Mouse (Mus musculus) midbrain, embryonic 16.5 days (tissue): ENCODE results near the gene Mcrs1. TPM values are rescaled to one million over a fixed set of nuclear protein-coding genes. Genes with fewer than 3 reads are reported as not detected.
"Not testable (repeated sequence)": the region's sequence is repeated elsewhere in the genome, so short reads cannot be mapped to it uniquely, and the experiment has no call there.

Source experiments
- ATAC-seq: fragments of 200-750 bp; cut with Nextera tagmentation; 2 replicates; pipeline ENCODE4 v1.8.0; 2017; ENCODE audit warnings: moderate TSS enrichment
- H3K27ac ChIP-seq: fragments of 300-500 bp; sonication (generic); 2 replicates; pipeline ENCODE4 v1.5.1; 2014; ENCODE audit warnings: mild to moderate bottlenecking, low read length, mixed read lengths
- H3K27me3 ChIP-seq: fragments of 300-500 bp; sonication (generic); 2 replicates; pipeline ENCODE4 v1.6.1; 2014; ENCODE audit warnings: low read depth, low read length, mixed read lengths; ENCODE audit not compliant: control insufficient read depth, insufficient read depth
- H3K36me3 ChIP-seq: fragments of 300-500 bp; sonication (generic); 2 replicates; pipeline ENCODE4 v1.6.1; 2014; ENCODE audit warnings: mild to moderate bottlenecking, low read length, moderate library complexity, mixed read lengths; ENCODE audit not compliant: control insufficient read depth, insufficient read depth
- H3K4me1 ChIP-seq: fragments of 300-500 bp; sonication (generic); 2 replicates; pipeline ENCODE4 v1.6.1; 2014; ENCODE audit warnings: mild to moderate bottlenecking, low read length, mixed read lengths; ENCODE audit not compliant: control insufficient read depth, insufficient read depth
- H3K4me2 ChIP-seq: fragments of 300-500 bp; sonication (generic); 2 replicates; pipeline ENCODE4 v1.6.1; 2014; ENCODE audit warnings: mild to moderate bottlenecking, low read length, mixed read lengths
- H3K4me3 ChIP-seq: fragments of 300-500 bp; sonication (generic); 2 replicates; pipeline ENCODE4 v1.5.1; 2014; ENCODE audit warnings: low read depth, mild to moderate bottlenecking, low read length, moderate library complexity, mixed read lengths
- H3K9ac ChIP-seq: fragments of 300-500 bp; sonication (generic); 2 replicates; pipeline ENCODE4 v1.6.1; 2014; ENCODE audit warnings: low read depth, low read length, mixed read lengths
- H3K9me3 ChIP-seq: fragments of 300-500 bp; sonication (generic); replicated peaks from 2 replicates; pipeline ENCODE4 v1.6.1; 2014; ENCODE audit warnings: mild to moderate bottlenecking, low read length, mixed read lengths; ENCODE audit not compliant: control insufficient read depth, poor library complexity, severe bottlenecking
- WGBS: fragments of 180-500 bp; shearing (Covaris S2); extraction: QIAGEN DNeasy Blood & Tissue Kit; methylation state at CpG from one replicate; pipeline ENCODE4 v1.1.7; 2014; 5-methylcytosine and 5-hydroxymethylcytosine counted together
- polyA plus RNA-seq: library from polyadenylated mRNA; unstranded; fragments of >200 nt; fragmentation: Nextera tagmentation; extraction: Ambion mirVana; gene quantifications from 2 replicates; pipeline ENCODE4 v1.2.1, GENCODE M21; 2015

Mcrs1 gene
- polyA plus RNA-seq, 1 experiment from 2014 or later, result 209 TPM

DNA sequence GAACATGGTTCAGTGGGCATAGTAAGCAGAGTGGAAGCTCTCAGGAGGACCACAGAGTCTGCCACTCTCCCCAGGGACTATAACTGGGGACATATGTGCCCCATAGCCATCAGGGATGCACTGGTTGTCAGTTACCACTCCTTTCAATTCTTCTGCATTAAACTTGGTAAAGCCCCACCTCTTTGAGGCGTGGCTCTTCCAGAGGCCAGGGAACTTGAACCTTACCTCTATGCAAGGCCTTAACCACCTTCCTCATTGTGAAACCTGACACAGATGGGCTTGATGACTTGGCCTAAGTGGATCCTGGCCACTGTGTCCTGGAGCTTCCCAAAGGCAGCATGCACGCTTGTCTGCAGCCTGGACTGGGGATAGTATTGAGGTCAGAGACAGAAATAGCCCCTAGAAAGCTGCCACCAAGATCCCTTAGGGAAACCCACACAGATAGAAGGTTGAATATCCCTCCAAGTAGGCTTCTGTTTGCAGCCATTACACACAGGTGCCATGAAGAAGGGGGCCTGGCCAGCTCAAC lies 2.8 kb upstream of the Mcrs1 start:
- Histone ChIP-seq H3K9me3 (no peaks in the 10 kb centered on the region), H3K4me3 (no peak overlapping the region), H3K27ac (no peak overlapping the region), H3K27me3 (no peaks in the 10 kb centered on the region), H3K4me1 (peaks cover 12% of the 10 kb centered on the region), H3K36me3 (no peaks in the 10 kb centered on the region), H3K9ac (no peak overlapping the region), H3K4me2 (no peak overlapping the region)
- WGBS, result 79% methylated on average over 2 of the region's 2 CpGs
- ATAC-seq, result no peak

DNA sequence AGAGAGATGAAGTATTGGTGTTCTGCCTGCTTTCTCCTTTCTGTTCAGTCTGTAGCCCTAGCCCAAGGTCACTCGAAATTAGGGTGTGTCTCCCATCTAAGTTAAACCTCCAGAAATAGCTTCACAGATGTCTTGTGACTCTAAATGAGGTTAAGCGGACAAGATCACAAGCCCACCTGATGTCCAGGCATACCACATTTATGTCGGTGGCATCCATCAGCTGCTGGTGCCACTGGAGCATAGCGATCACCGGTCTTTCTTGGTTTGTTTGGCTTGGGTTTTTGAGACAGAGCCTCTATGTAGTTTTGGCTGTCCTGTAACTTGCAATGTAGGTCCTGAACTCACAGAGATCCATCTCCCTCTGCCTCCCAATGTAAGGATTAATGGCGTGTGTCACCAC lies 2.0 kb upstream of the Mcrs1 start:
- no peak overlapping the region for H3K9ac ChIP-seq
- ATAC-seq, result no peak

DNA sequence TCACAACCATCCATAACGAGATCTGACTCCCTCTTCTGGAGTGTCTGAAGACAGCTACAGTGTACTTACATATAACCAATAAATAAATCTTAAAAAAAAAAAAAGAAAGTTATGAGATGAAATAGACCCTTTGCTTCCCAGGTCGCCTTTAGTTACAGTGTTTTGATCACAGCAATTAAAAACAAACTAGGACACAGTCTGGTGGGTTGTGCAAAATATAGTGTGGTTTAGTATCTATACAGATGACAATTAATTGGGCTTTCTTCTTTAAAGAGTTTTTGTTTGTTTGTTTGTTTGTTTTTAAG lies 1.4 kb upstream of the Mcrs1 start:
- 43% methylated on average over 2 of the region's 2 CpGs for whole genome bisulfite sequencing
- peaks cover 12% of the 10 kb centered on the region for H3K4me1 ChIP-seq
- not testable (repeated sequence) for H3K9ac ChIP-seq, H3K27ac ChIP-seq, H3K4me3 ChIP-seq, H3K36me3 ChIP-seq, ATAC-seq, H3K9me3 ChIP-seq, H3K27me3 ChIP-seq
- peak overlapping the region; percentile 91 for H3K4me2 ChIP-seq

More for the DNA sequence above, 2.0 kb upstream of the Mcrs1 start:
- Histone ChIP-seq H3K4me2 (no peak overlapping the region), H3K4me3 (no peak overlapping the region), H3K36me3 (0 out of 2 replicates have a peak, but pooled peaks cover 3% of the 10 kb centered on the region), H3K9me3 (no peaks in the 10 kb centered on the region), H3K27me3 (no peaks in the 10 kb centered on the region), H3K4me1 (peaks cover 12% of the 10 kb centered on the region), H3K27ac (no peak overlapping the region)
- WGBS, result 94% methylated on average over 6 of the region's 6 CpGs

GRCm38 (mm10) chr15:99252381-99253174 lies 817 bp upstream of the Mcrs1 start:
- Histone ChIP-seq H3K4me2 (peak overlapping the region; percentile 91), H3K9ac (peak overlapping the region; percentile 79), H3K4me1 (peaks cover 12% of the 10 kb centered on the region), H3K4me3 (peak overlapping the region; percentile 63), H3K27me3 (no peaks in the 10 kb centered on the region), H3K36me3 (peaks cover 9% of the 10 kb centered on the region), H3K27ac (peak overlapping the region; percentile 97), H3K9me3 (no peaks in the 10 kb centered on the region)
- peak; percentile 53 for ATAC-seq
- 4% methylated on average over 22 of the region's 22 CpGs for WGBS

GRCm38 (mm10) chr15:99251111-99251510 lies 650 bp downstream of the Mcrs1 start:
- peak; percentile 36 for ATAC-seq
- under 1% methylated on average over 14 of the region's 15 CpGs for WGBS
- Histone ChIP-seq H3K9ac (peak overlapping the region; percentile 54), H3K4me2 (peak overlapping the region; percentile 57), H3K36me3 (peaks cover 11% of the 10 kb centered on the region), H3K4me1 (peaks cover 12% of the 10 kb centered on the region), H3K4me3 (peak overlapping the region; percentile 63)
- not testable (repeated sequence) for H3K9me3 ChIP-seq, H3K27me3 ChIP-seq, H3K27ac ChIP-seq

DNA sequence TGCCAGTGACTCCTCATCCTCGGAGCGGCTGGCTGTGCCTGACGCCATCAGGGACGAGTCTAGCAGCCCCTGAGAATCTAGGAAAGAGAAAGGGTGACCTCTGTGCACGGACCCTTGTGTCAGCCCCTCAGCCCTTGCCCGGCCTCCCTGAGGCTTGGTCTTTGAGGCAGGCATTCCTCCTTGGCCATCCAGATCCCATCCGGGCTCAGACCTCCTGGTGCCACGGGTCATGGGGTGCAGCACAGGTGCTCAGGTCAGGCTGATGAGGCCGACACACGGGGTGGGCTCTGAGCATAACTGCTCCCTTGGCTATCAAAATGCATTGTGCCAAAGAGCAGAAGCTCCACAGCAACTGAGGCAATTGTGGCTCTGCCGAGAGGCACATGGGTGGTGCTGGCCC lies 1.8 kb downstream of the Mcrs1 start:
- Histone ChIP-seq H3K4me2 (no peak overlapping the region), H3K9ac (no peak overlapping the region)
- 94% methylated on average over 11 of the region's 11 CpGs for WGBS

DNA sequence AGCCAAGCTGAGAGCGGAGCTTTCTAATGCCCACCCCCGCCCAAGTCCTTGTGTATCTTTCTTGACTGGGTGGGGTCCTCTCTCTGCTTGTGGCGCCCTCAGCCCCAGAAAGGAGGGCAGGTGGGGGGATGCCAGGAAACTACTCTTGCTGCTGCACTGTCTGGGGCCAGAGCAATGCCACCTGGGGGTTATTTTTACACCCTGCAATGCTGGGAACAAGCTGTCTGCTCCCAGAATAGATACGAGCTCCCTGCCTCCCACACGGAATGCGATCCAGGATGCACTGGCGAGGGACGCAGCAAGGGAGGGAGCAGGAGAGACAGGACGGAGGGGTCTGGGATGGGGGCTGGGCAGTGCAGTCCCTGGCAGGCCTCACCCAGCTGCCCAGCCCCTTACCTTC lies 2.8 kb downstream of the Mcrs1 start:
- H3K27ac ChIP-seq, result no peak overlapping the region
- ATAC-seq, result no peak
- H3K4me3 ChIP-seq, result no peak overlapping the region
- H3K9me3 ChIP-seq, result no peaks in the 10 kb centered on the region
- peaks cover 12% of the 10 kb centered on the region for H3K4me1 ChIP-seq
- WGBS, result 78% methylated on average over 9 of the region's 9 CpGs
- H3K36me3 ChIP-seq, result peaks cover 23% of the 10 kb centered on the region
- no peaks in the 10 kb centered on the region for H3K27me3 ChIP-seq
- no peak overlapping the region for H3K9ac ChIP-seq
- H3K4me2 ChIP-seq, result no peak overlapping the region

More for the DNA sequence above, 1.8 kb downstream of the Mcrs1 start:
- peaks cover 12% of the 10 kb centered on the region for H3K4me1 ChIP-seq
- no peaks in the 10 kb centered on the region for H3K27me3 ChIP-seq
- no peak overlapping the region for H3K27ac ChIP-seq
- H3K9me3 ChIP-seq, result no peaks in the 10 kb centered on the region
- peaks cover 17% of the 10 kb centered on the region for H3K36me3 ChIP-seq
- ATAC-seq, result no peak
- H3K4me3 ChIP-seq, result no peak overlapping the region

- not testable (repeated sequence) for H3K4me2 ChIP-seq, H3K27me3 ChIP-seq, H3K4me1 ChIP-seq, H3K27ac ChIP-seq, H3K9ac ChIP-seq, H3K4me3 ChIP-seq, H3K9me3 ChIP-seq, ATAC-seq
- peaks cover 32% of the 10 kb centered on the region for H3K36me3 ChIP-seq
- WGBS, result 90% methylated on average over 6 of the region's 6 CpGs
Measured at GRCm38 (mm10) chr15:99246736-99247135, 5.0 kb downstream of the Mcrs1 start.

- no peak for ATAC-seq
- no peaks in the 10 kb centered on the region for H3K4me1 ChIP-seq
- no peaks in the 10 kb centered on the region for H3K9me3 ChIP-seq
- no peak overlapping the region for H3K4me2 ChIP-seq
- no peak overlapping the region for H3K9ac ChIP-seq
- no peak overlapping the region for H3K4me3 ChIP-seq
- 92% methylated on average over 10 of the region's 10 CpGs for WGBS
- no peaks in the 10 kb centered on the region for H3K27me3 ChIP-seq
- no peak overlapping the region for H3K27ac ChIP-seq
- peaks cover 31% of the 10 kb centered on the region for H3K36me3 ChIP-seq
Measured at GRCm38 (mm10) chr15:99242045-99242444, 9.7 kb downstream of the Mcrs1 start.
